ENCODE assay signal across 8 mouse cellular contexts in genomic region chrX:20059381-20059971, GRCm38 (mm10). TPM values are rescaled to one million over a fixed set of nuclear protein-coding genes. Genes with fewer than 3 reads are reported as not detected.
DNase-seq lines count a peak whose midpoint lies in the region; ATAC-seq and TF ChIP-seq lines count a peak whose summit lies in the region.

Gene Chst7 (plus strand): TSS chrX:20059560.

- H3K9ac ChIP-seq in lung, embryonic 14.5 days: no peak within 1 kb of the TSS

- H3K4me2 ChIP-seq in lung, embryonic 14.5 days: peak within 1 kb of the TSS; percentile 67

- no peak; the same call in 1 of the 2 replicates for TF ChIP-seq CTCF in layer of hippocampus, adult 2 months (conservative IDR thresholded peaks at IDR 0.05)
- no peak for TF ChIP-seq CTCF in lung, embryonic 14.5 days (IDR thresholded peaks at IDR 0.05; ENCODE audit: low read depth)

- no peaks in the 10 kb centered on the region for H3K36me3 ChIP-seq in lung, embryonic 14.5 days (ENCODE audit: insufficient read depth)

- peak within 1 kb of the TSS; percentile 56 for H3K4me3 ChIP-seq in layer of hippocampus, adult 2 months
- peak within 1 kb of the TSS; percentile 40 for H3K4me3 ChIP-seq in lung, embryonic 14.5 days (ENCODE audit: low read depth, low read length)

- H3K4me1 ChIP-seq in lung, embryonic 14.5 days (ENCODE audit: insufficient read depth): no peaks in the 10 kb centered on the region

- whole genome bisulfite sequencing in lung, embryonic 14.5 days: 17% methylated on average over 35 of the region's 40 CpGs

- DNase-seq in MN1 (ENCODE audit: low spot score): peak; percentile 56
- peak; percentile 10 for DNase-seq in cerebellum, adult 8-10 months
- DNase-seq in heart, postnatal 4 days: peak; percentile 73
- DNase-seq in layer of hippocampus, adult 2 months (ENCODE audit: low spot score in 2 of 2): peak; percentile 15 to 27
- DNase-seq in lung, embryonic 14.5 days: peak; percentile 83
- peak; percentile 65 for DNase-seq in ovary, adult 18-20 months (ENCODE audit: low spot score)
- DNase-seq in urinary bladder, postnatal 14 days (ENCODE audit: low spot score): peak; percentile 65

- H3K27ac ChIP-seq in layer of hippocampus, adult 2 months: no peak within 1 kb of the TSS
- H3K27ac ChIP-seq in lung, embryonic 14.5 days (ENCODE audit: low read depth): no peak within 1 kb of the TSS

- no peaks in the 10 kb centered on the region for H3K9me3 ChIP-seq in lung, embryonic 14.5 days (ENCODE audit: low read depth, low read length)

- peak; percentile 96 for ATAC-seq in frontal cortex, adult (ENCODE audit: low TSS enrichment)
- peak; percentile 98 for ATAC-seq in lung, embryonic 14.5 days (ENCODE audit: insufficient read depth)

- H3K27me3 ChIP-seq in lung, embryonic 14.5 days (ENCODE audit: insufficient read depth, low read length): peaks cover 4% of the 10 kb centered on the region

RNA-seq across cellular contexts. Expression of gene Chst7, which starts in this region (rescaled TPM):
- 1 to 10 TPM; 7.1 to 8.7 TPM for total RNA-seq in heart, postnatal 4 days (2021)
- total RNA-seq in layer of hippocampus, adult 2 months (2021): 1 to 10 TPM; 2.6 to 4.6 TPM
- polyA plus RNA-seq in lung, embryonic 14.5 days (2014; fragmentation: Nextera tagmentation; extraction: Ambion mirVana): 6.4 TPM in 2 replicates

Comparison
In these comparisons a context has a peak if more than half of its experiments do, and no peak if none do; other contexts are left out.
1. DNase-seq: peak in every context shown above with its lines; median percentile 83 in lung, embryonic 14.5 days; 73 in heart, postnatal 4 days; 65 in ovary, adult 18-20 months; 65 in urinary bladder, postnatal 14 days; 56 in MN1; 21 in layer of hippocampus, adult 2 months; 10 in cerebellum, adult 8-10 months.